Mouse (Mus musculus) stomach, embryonic 15.5 days (tissue): ENCODE data around the gene Cd248. TPM values are rescaled to one million over a fixed set of nuclear protein-coding genes. Genes with fewer than 3 reads are reported as not detected.
A peak's percentile ranks its signal among the peaks of the same experiment; 100 is the strongest.

Source experiments
- ATAC-seq: fragments of 200-750 bp; cut with Nextera tagmentation; 2 replicates; pipeline ENCODE4 v1.8.0; 2017; ENCODE audit warnings: low read depth, moderate number of reproducible peaks, moderate TSS enrichment; ENCODE audit not compliant: insufficient read depth, low FRiP score
- H3K27ac ChIP-seq: fragments of 300-500 bp; sonication (generic); 2 replicates; pipeline ENCODE4 v1.5.1; 2015; ENCODE audit warnings: mild to moderate bottlenecking, inconsistent platforms
- H3K27me3 ChIP-seq: fragments of 300-500 bp; sonication (generic); replicated peaks from 2 replicates; pipeline ENCODE4 v1.6.1; 2015; ENCODE audit warnings: inconsistent platforms
- H3K36me3 ChIP-seq: fragments of 300-500 bp; sonication (generic); 2 replicates; pipeline ENCODE4 v1.6.1; 2015; ENCODE audit warnings: inconsistent platforms
- H3K4me1 ChIP-seq: fragments of 300-500 bp; sonication (generic); 2 replicates; pipeline ENCODE4 v1.6.1; 2015; ENCODE audit warnings: inconsistent platforms
- H3K4me2 ChIP-seq: fragments of 300-500 bp; sonication (generic); 2 replicates; pipeline ENCODE4 v1.6.1; 2015; ENCODE audit warnings: mild to moderate bottlenecking, inconsistent platforms
- H3K4me3 ChIP-seq: fragments of 300-500 bp; sonication (generic); replicated peaks from 2 replicates; pipeline ENCODE4 v1.5.1; 2015; ENCODE audit warnings: inconsistent platforms
- H3K9ac ChIP-seq: fragments of 300-500 bp; sonication (generic); 2 replicates; pipeline ENCODE4 v1.6.1; 2015; ENCODE audit warnings: inconsistent platforms
- H3K9me3 ChIP-seq: fragments of 300-500 bp; sonication (generic); 2 replicates; pipeline ENCODE4 v1.6.1; 2016; ENCODE audit warnings: inconsistent platforms
- WGBS: fragments of 180-500 bp; shearing (Covaris S2); methylation state at CpG from one replicate; pipeline ENCODE4 v1.1.7; 2015; 5-methylcytosine and 5-hydroxymethylcytosine counted together
- polyA plus RNA-seq: library from polyadenylated mRNA; unstranded; fragments of >200 nt; fragmentation: Nextera tagmentation; extraction: Ambion mirVana; gene quantifications from 2 replicates; pipeline ENCODE4 v1.2.1, GENCODE M21; 2015

Cd248 gene
- polyA plus RNA-seq, 1 experiment from 2014 or later, result 58.4 TPM

- no peaks in the 10 kb centered on the region for H3K27me3 ChIP-seq
- no peak overlapping the region for H3K27ac ChIP-seq
- peaks cover 30% of the 10 kb centered on the region for H3K4me1 ChIP-seq
- WGBS, result 5% methylated on average over 31 of the region's 31 CpGs
- peak overlapping the region; percentile 60 for H3K9ac ChIP-seq
- peaks cover 30% of the 10 kb centered on the region for H3K36me3 ChIP-seq
- peak overlapping the region; percentile 100 for H3K4me2 ChIP-seq
- peak overlapping the region; percentile 61 for H3K4me3 ChIP-seq
- H3K9me3 ChIP-seq, result no peaks in the 10 kb centered on the region
- ATAC-seq, result 0 out of 2 replicates have a peak, but pooled peaks have one; percentile 1
Measured at GRCm38 (mm10) chr19:5097521-5098362, 29.9 kb downstream of the Cd248 start.

DNA sequence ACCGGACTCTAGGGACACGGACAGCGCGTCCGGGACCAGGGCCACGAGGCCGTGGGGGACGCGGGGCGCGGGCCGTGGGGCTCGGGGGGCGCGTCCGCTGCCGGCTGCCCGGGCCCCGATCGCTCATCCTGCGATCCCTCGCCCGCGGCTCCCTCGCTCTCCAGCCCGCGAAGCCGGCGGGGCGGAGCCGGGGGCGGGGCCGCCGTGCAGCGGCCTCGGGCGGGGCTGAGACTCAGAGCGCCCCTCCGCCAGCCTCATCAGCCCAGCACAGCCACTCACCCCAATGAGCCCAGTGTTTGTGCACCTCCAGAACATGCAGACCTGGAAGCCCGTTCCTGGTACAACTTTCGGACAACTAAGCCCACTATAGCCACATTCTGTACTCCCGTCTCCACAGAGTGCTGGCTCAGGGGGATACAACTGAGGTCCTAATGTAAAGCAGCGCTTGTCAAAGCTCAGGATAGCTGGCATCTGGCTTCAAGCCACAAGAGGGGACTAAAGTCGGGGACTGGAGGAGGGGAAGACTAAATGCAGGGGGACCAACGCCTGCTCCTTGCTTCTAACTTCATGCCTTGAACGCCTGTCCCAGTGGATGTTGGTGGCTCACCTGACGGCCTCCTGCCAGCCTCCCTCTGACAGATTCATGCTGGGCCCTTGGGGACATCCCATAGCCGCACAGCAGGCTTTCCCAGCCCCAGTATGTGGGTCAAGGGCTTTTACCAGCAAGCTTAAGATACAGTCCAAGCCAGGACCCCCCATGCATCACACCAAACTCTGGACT, 30.7 kb downstream of the Cd248 start, which contains the start of gene Cnih2:
TSS of gene Cnih2 (minus strand) at position 159 of the 781 bp plus-strand sequence.
- H3K4me2 ChIP-seq, result peak within 1 kb of the TSS; percentile 100
- H3K36me3 ChIP-seq, result peaks cover 34% of the 10 kb centered on the region
- H3K9me3 ChIP-seq, result no peaks in the 10 kb centered on the region
- peak within 1 kb of the TSS; percentile 61 for H3K4me3 ChIP-seq
- H3K27ac ChIP-seq, result no peak within 1 kb of the TSS
- peak; percentile 44 for ATAC-seq
- 4% methylated on average over 38 of the region's 48 CpGs for WGBS
- H3K9ac ChIP-seq, result peak within 1 kb of the TSS; percentile 60
- no peaks in the 10 kb centered on the region for H3K27me3 ChIP-seq
- H3K4me1 ChIP-seq, result peaks cover 30% of the 10 kb centered on the region

DNA sequence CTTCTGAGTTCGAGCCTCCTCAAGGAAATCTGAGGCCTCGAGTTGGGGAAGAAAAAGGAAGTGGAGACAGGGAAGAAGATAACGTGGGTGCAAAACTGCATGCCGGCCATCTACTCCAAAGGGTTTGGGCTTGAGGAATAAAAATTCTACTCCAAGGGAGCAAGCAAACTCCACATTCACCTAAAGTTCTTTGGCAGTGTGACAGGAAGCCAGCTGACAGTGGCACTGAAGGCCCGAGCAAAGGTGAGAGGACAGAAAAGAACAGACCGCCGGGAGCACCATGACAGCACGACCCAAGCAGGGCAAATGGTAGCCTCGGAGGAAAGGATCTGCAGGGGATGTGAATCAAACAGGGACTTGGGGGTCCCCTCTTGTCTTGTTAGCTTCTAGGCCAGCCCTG, 38.2 kb downstream of the Cd248 start:
- ATAC-seq, result no peak
- Histone ChIP-seq H3K9me3 (no peaks in the 10 kb centered on the region), H3K36me3 (peaks cover 42% of the 10 kb centered on the region), H3K27me3 (no peaks in the 10 kb centered on the region), H3K4me2 (peak overlapping the region; percentile 87), H3K27ac (peak overlapping the region; percentile 97), H3K9ac (peak overlapping the region; percentile 91), H3K4me3 (peak overlapping the region; percentile 85), H3K4me1 (peaks cover 30% of the 10 kb centered on the region)
- WGBS, result 6% methylated on average over 9 of the region's 9 CpGs

- under 1% methylated on average over 46 of the region's 46 CpGs for WGBS
- H3K4me1 ChIP-seq, result peaks cover 30% of the 10 kb centered on the region
- H3K27ac ChIP-seq, result peak within 1 kb of the TSS; percentile 97
- H3K27me3 ChIP-seq, result no peaks in the 10 kb centered on the region
- peak within 1 kb of the TSS; percentile 87 for H3K4me2 ChIP-seq
- peak within 1 kb of the TSS; percentile 91 for H3K9ac ChIP-seq
- peaks cover 43% of the 10 kb centered on the region for H3K36me3 ChIP-seq
- ATAC-seq, result peak; percentile 93
- H3K4me3 ChIP-seq, result peak within 1 kb of the TSS; percentile 85
- no peaks in the 10 kb centered on the region for H3K9me3 ChIP-seq
Measured at GRCm38 (mm10) chr19:5106731-5107191, 38.9 kb downstream of the Cd248 start, which contains the start of gene Rab1b. Gene Rab1b, minus strand, starts transcription at chr19:5107072.

DNA sequence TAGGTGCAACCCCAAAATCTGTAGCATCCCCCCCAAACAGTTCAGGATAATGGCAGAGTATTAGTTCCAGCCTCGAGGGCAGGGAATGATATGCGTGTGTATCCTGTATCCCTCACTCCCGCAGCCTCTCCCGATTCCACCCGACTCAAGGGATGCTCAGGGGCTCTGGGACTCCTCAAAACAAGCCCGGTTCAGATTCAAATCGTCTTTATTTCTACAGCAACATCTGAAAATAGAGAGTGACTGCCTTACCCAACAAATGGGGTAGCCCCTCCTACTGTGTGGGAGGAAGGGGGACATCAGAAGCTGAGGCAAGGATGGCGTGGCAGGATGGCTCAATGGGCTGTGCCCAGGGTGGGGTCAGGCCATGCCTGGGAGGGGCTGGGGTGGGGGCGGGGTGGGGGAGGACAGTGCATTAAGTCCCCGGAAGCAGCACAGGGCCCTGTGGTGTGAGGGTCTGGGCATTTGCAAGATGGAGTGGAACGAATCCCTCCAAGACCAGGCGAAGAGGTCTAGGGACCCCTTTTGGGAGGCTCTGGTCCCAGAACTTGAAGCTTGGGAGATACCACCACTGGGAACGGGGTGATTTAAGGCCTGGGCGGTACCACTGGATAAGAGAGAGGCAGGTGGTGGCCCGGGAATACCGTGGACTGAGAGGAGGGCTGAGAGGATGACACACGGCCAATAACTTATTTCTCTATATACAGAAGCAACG, 39.8 kb downstream of the Cd248 start:
- ATAC-seq, result no peak
- Histone ChIP-seq H3K9me3 (no peaks in the 10 kb centered on the region), H3K36me3 (peaks cover 38% of the 10 kb centered on the region), H3K4me3 (no peak overlapping the region), H3K4me2 (peak overlapping the region; percentile 87; the same call in 1 of the 2 replicates), H3K9ac (0 out of 2 replicates have a peak overlapping the region, but pooled peaks have one; percentile 16), H3K27ac (peak overlapping the region; percentile 7), H3K27me3 (no peaks in the 10 kb centered on the region), H3K4me1 (peaks cover 30% of the 10 kb centered on the region)
- WGBS, result 70% methylated on average over 18 of the region's 18 CpGs

DNA sequence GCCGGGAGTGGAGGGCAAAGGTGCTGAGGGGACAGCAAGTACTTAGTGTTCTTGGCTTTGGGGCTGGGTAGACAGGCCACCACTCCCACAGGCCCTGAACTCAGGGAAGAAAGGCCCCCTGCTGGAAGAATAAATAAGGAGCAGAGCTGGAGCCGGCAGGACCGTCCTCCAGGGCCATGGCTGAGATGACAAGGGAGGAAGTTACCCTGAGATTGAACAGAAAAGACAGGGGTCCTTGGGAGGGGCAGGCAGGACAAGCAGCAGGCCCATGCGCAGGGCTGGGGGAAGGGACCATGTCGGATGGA, 40.3 kb downstream of the Cd248 start:
- peak overlapping the region; percentile 11; the same call in 1 of the 2 replicates for H3K27ac ChIP-seq
- H3K4me3 ChIP-seq, result no peak overlapping the region
- H3K4me2 ChIP-seq, result no peak overlapping the region
- no peak for ATAC-seq
- H3K9me3 ChIP-seq, result no peaks in the 10 kb centered on the region
- H3K9ac ChIP-seq, result peak overlapping the region; percentile 16; the same call in 1 of the 2 replicates
- H3K4me1 ChIP-seq, result peaks cover 30% of the 10 kb centered on the region
- H3K36me3 ChIP-seq, result peaks cover 34% of the 10 kb centered on the region
- H3K27me3 ChIP-seq, result no peaks in the 10 kb centered on the region
- 19% methylated on average over 5 of the region's 5 CpGs for WGBS

DNA sequence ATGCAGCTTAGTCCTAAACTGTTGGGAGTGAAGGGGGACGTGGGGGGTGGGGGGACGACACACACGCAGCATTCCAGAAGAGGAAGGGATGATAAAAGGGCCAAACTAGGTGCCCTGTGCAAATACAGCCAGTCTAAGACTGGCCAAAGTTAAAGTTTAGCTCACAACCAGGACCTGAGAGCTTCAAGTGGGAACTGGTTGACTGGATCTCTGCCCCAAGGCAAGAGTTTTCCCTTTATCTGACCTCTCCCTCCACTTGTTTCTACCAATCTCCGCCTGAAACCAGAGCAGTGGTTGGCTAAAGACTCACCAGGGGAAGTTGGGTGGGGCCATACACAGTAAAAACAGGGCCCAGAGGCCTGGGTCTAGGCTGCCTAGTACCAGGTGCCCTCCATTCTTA, 40.8 kb downstream of the Cd248 start:
- H3K4me1 ChIP-seq, result peaks cover 30% of the 10 kb centered on the region
- WGBS, result 44% methylated on average over 4 of the region's 4 CpGs
- H3K27ac ChIP-seq, result peak overlapping the region; percentile 11; the same call in 1 of the 2 replicates
- 0 out of 2 replicates have a peak, but pooled peaks have one; percentile 2 for ATAC-seq
- no peak overlapping the region for H3K4me3 ChIP-seq
- H3K9me3 ChIP-seq, result no peaks in the 10 kb centered on the region
- no peaks in the 10 kb centered on the region for H3K27me3 ChIP-seq
- peaks cover 29% of the 10 kb centered on the region for H3K36me3 ChIP-seq
- H3K4me2 ChIP-seq, result no peak overlapping the region
- H3K9ac ChIP-seq, result no peak overlapping the region

- no peaks in the 10 kb centered on the region for H3K9me3 ChIP-seq
- H3K9ac ChIP-seq, result no peak overlapping the region
- no peak overlapping the region for H3K4me3 ChIP-seq
- no peaks in the 10 kb centered on the region for H3K27me3 ChIP-seq
- no peak overlapping the region; the same call in 1 of the 2 replicates for H3K27ac ChIP-seq
- WGBS, result 75% methylated on average over 19 of the region's 19 CpGs
- peaks cover 21% of the 10 kb centered on the region for H3K36me3 ChIP-seq
- peaks cover 30% of the 10 kb centered on the region for H3K4me1 ChIP-seq
- H3K4me2 ChIP-seq, result no peak overlapping the region
- ATAC-seq, result no peak
Measured at GRCm38 (mm10) chr19:5109659-5110453, 42.0 kb downstream of the Cd248 start.

GRCm38 (mm10) chr19:5113783-5114182, 45.9 kb downstream of the Cd248 start:
- ATAC-seq, result no peak
- H3K36me3 ChIP-seq, result peaks cover 21% of the 10 kb centered on the region

GRCm38 (mm10) chr19:5117494-5118383, 49.9 kb downstream of the Cd248 start:
- Histone ChIP-seq H3K4me2 (peak overlapping the region; percentile 76), H3K27me3 (no peaks in the 10 kb centered on the region), H3K4me3 (peak overlapping the region; percentile 89), H3K9me3 (no peaks in the 10 kb centered on the region), H3K9ac (peak overlapping the region; percentile 62), H3K4me1 (peaks cover 14% of the 10 kb centered on the region), H3K36me3 (no peaks in the 10 kb centered on the region; the same call in 1 of the 2 replicates), H3K27ac (peak overlapping the region; percentile 92)
- peak; percentile 83 for ATAC-seq
- under 1% methylated on average over 82 of the region's 83 CpGs for WGBS

More at GRCm38 (mm10) chr19:5113783-5114182, 45.9 kb downstream of the Cd248 start:
- H3K9me3 ChIP-seq, result no peaks in the 10 kb centered on the region
- H3K27me3 ChIP-seq, result no peaks in the 10 kb centered on the region
- peaks cover 17% of the 10 kb centered on the region for H3K4me1 ChIP-seq
- H3K9ac ChIP-seq, result no peak overlapping the region
- no peak overlapping the region for H3K4me3 ChIP-seq
- H3K27ac ChIP-seq, result no peak overlapping the region
- no peak overlapping the region for H3K4me2 ChIP-seq
- 92% methylated on average over 7 of the region's 7 CpGs for WGBS
